Comparison of ENCODE assay signal across 18 mouse cellular contexts in genomic region chr16:10915066-10915465, GRCm38 (mm10).
"Had no signal": no experiment of that assay in that cellular context is flagged by ENCODE, and none has a peak within 500 bp of the region (broad histone marks: within the 10 kb centered on the region; RNA-seq: fewer than 3 reads in every experiment).

No protein-coding gene starts in this region.

- DNase-seq: liver, embryonic 13.5 days; liver, postnatal 0 days; lung, adult 2 months; lung, postnatal 14 days; lung, postnatal 36 days; right cerebral cortex, postnatal 14 days had no signal

- H3K4me3 ChIP-seq: liver, embryonic 13.5 days; liver, embryonic 15.5 days; lung, embryonic 15.5 days; megakaryocyte, embryonic 14.5 days; midbrain, embryonic 13.5 days; midbrain, embryonic 15.5 days; neural tube, embryonic 12.5 days; stomach, embryonic 15.5 days had no signal

- H3K27me3 ChIP-seq: liver, embryonic 13.5 days; liver, embryonic 15.5 days; lung, embryonic 15.5 days; midbrain, embryonic 13.5 days; midbrain, embryonic 15.5 days; neural tube, embryonic 12.5 days; stomach, embryonic 15.5 days had no signal

- ATAC-seq: liver, postnatal 0 days; lung, postnatal 0 days; midbrain, embryonic 13.5 days; midbrain, embryonic 15.5 days had no signal

- H3K27ac ChIP-seq: liver, embryonic 13.5 days; liver, embryonic 15.5 days; lung, embryonic 15.5 days; macrophage; midbrain, embryonic 13.5 days; midbrain, embryonic 15.5 days; neural tube, embryonic 12.5 days; stomach, embryonic 15.5 days; stomach, postnatal 0 days had no signal

- H3K4me2 ChIP-seq: liver, embryonic 11.5 days; liver, embryonic 13.5 days; liver, embryonic 15.5 days; lung, embryonic 15.5 days; midbrain, embryonic 11.5 days; midbrain, embryonic 13.5 days; midbrain, embryonic 15.5 days; neural tube, embryonic 12.5 days; stomach, embryonic 15.5 days had no signal

- H3K9ac ChIP-seq: liver, embryonic 13.5 days; liver, embryonic 15.5 days; liver, postnatal 0 days; lung, embryonic 15.5 days; midbrain, embryonic 13.5 days; midbrain, embryonic 15.5 days; neural tube, embryonic 12.5 days; stomach, embryonic 15.5 days had no signal

- H3K4me1 ChIP-seq: liver, embryonic 13.5 days; liver, embryonic 15.5 days; lung, embryonic 15.5 days; midbrain, embryonic 13.5 days; midbrain, embryonic 15.5 days; neural tube, embryonic 12.5 days had no signal

- H3K36me3 ChIP-seq: liver, embryonic 13.5 days; liver, embryonic 15.5 days; lung, embryonic 15.5 days; midbrain, embryonic 13.5 days; midbrain, embryonic 15.5 days; neural tube, embryonic 12.5 days; stomach, embryonic 15.5 days had no signal

- H3K9me3 ChIP-seq: liver, embryonic 13.5 days; liver, embryonic 15.5 days; lung, embryonic 15.5 days; megakaryocyte, embryonic 14.5 days; midbrain, embryonic 13.5 days; midbrain, embryonic 15.5 days; neural tube, embryonic 12.5 days; stomach, embryonic 15.5 days had no signal
